Mouse (Mus musculus): ENCODE measurements around the gene Dact2. TPM values are rescaled to one million over a fixed set of nuclear protein-coding genes. Genes with fewer than 3 reads are reported as not detected.

Gene Dact2
- polyA plus RNA-seq, 1 experiment from 2014 or later: 7.8 TPM

GRCm38 (mm10) chr17:14184192-14184814 lies 19.8 kb downstream of the Dact2 start:
- Histone ChIP-seq H3K27me3 (replicated peaks; ENCODE audit: control insufficient read depth, insufficient read depth, low read length) (no peaks in the 10 kb centered on the region), H3K4me3 (ENCODE audit: low read depth, low read length) (no peak overlapping the region), H3K27ac (ENCODE audit: low read depth, low read length) (no peak overlapping the region), H3K4me1 (replicated peaks; ENCODE audit: control insufficient read depth, insufficient read depth, low read length) (no peaks in the 10 kb centered on the region), H3K36me3 (ENCODE audit: control insufficient read depth, insufficient read depth) (no peaks in the 10 kb centered on the region), H3K4me2 (replicated peaks; ENCODE audit: low read depth) (no peak overlapping the region), H3K9me3 (ENCODE audit: control insufficient read depth) (no peaks in the 10 kb centered on the region), H3K9ac (ENCODE audit: low read depth, low read length) (no peak overlapping the region)
- ATAC-seq: 0 out of 2 replicates have a peak, but pooled peaks have one; percentile 36
- TF ChIP-seq CTCF (IDR thresholded peaks at IDR 0.05; ENCODE audit: low read depth): no peak
- WGBS: 85% methylated on average over 4 of the region's 4 CpGs

GRCm38 (mm10) chr17:14183717-14184116 lies 20.4 kb downstream of the Dact2 start:
- Histone ChIP-seq H3K4me2 (replicated peaks; ENCODE audit: low read depth) (no peak overlapping the region), H3K9ac (ENCODE audit: low read depth, low read length) (no peak overlapping the region), H3K4me3 (ENCODE audit: low read depth, low read length) (no peak overlapping the region), H3K9me3 (ENCODE audit: control insufficient read depth) (no peaks in the 10 kb centered on the region), H3K27me3 (replicated peaks; ENCODE audit: control insufficient read depth, insufficient read depth, low read length) (no peaks in the 10 kb centered on the region), H3K4me1 (replicated peaks; ENCODE audit: control insufficient read depth, insufficient read depth, low read length) (0 out of 2 replicates have a peak, but pooled peaks cover 1% of the 10 kb centered on the region), H3K36me3 (ENCODE audit: control insufficient read depth, insufficient read depth) (no peaks in the 10 kb centered on the region), H3K27ac (ENCODE audit: low read depth, low read length) (no peak overlapping the region)
- ATAC-seq: no peak
- WGBS: 68% methylated on average over 4 of the region's 4 CpGs
- no peak for TF ChIP-seq CTCF (IDR thresholded peaks at IDR 0.05; ENCODE audit: low read depth)

GRCm38 (mm10) chr17:14182860-14183259 lies 21.2 kb downstream of the Dact2 start:
- H3K4me3 ChIP-seq (ENCODE audit: low read depth, low read length): no peak overlapping the region
- H3K9me3 ChIP-seq (ENCODE audit: control insufficient read depth): no peaks in the 10 kb centered on the region
- no peak for TF ChIP-seq CTCF (IDR thresholded peaks at IDR 0.05; ENCODE audit: low read depth)
- H3K9ac ChIP-seq (ENCODE audit: low read depth, low read length): no peak overlapping the region
- H3K27me3 ChIP-seq (replicated peaks; ENCODE audit: control insufficient read depth, insufficient read depth, low read length): no peaks in the 10 kb centered on the region
- ATAC-seq: no peak
- H3K36me3 ChIP-seq (ENCODE audit: control insufficient read depth, insufficient read depth): no peaks in the 10 kb centered on the region
- H3K4me2 ChIP-seq (replicated peaks; ENCODE audit: low read depth): no peak overlapping the region
- 0 out of 2 replicates have a peak, but pooled peaks cover 5% of the 10 kb centered on the region for H3K4me1 ChIP-seq (replicated peaks; ENCODE audit: control insufficient read depth, insufficient read depth, low read length)
- whole genome bisulfite sequencing: 70% methylated on average over 3 of the region's 3 CpGs
- H3K27ac ChIP-seq (ENCODE audit: low read depth, low read length): no peak overlapping the region

GRCm38 (mm10) chr17:14178911-14179310 lies 25.2 kb downstream of the Dact2 start:
- Histone ChIP-seq H3K4me1 (replicated peaks; ENCODE audit: control insufficient read depth, insufficient read depth, low read length) (0 out of 2 replicates have a peak, but pooled peaks cover 5% of the 10 kb centered on the region), H3K36me3 (ENCODE audit: control insufficient read depth, insufficient read depth) (no peaks in the 10 kb centered on the region), H3K27me3 (replicated peaks; ENCODE audit: control insufficient read depth, insufficient read depth, low read length) (no peaks in the 10 kb centered on the region), H3K9ac (ENCODE audit: low read depth, low read length) (no peak overlapping the region), H3K4me2 (replicated peaks; ENCODE audit: low read depth) (no peak overlapping the region), H3K4me3 (ENCODE audit: low read depth, low read length) (no peak overlapping the region), H3K9me3 (ENCODE audit: control insufficient read depth) (no peaks in the 10 kb centered on the region), H3K27ac (ENCODE audit: low read depth, low read length) (no peak overlapping the region)
- 27% methylated on average over 4 of the region's 4 CpGs for WGBS
- no peak for ATAC-seq
- no peak for TF ChIP-seq CTCF (IDR thresholded peaks at IDR 0.05; ENCODE audit: low read depth)

GRCm38 (mm10) chr17:14178475-14178874 lies 25.6 kb downstream of the Dact2 start:
- H3K27ac ChIP-seq (ENCODE audit: low read depth, low read length): no peak overlapping the region

GRCm38 (mm10) chr17:14178049-14178448 lies 26.1 kb downstream of the Dact2 start:
- Histone ChIP-seq H3K4me1 (replicated peaks; ENCODE audit: control insufficient read depth, insufficient read depth, low read length) (0 out of 2 replicates have a peak, but pooled peaks cover 9% of the 10 kb centered on the region), H3K4me2 (replicated peaks; ENCODE audit: low read depth) (no peak overlapping the region), H3K27ac (ENCODE audit: low read depth, low read length) (no peak overlapping the region), H3K27me3 (replicated peaks; ENCODE audit: control insufficient read depth, insufficient read depth, low read length) (no peaks in the 10 kb centered on the region), H3K4me3 (ENCODE audit: low read depth, low read length) (no peak overlapping the region), H3K36me3 (ENCODE audit: control insufficient read depth, insufficient read depth) (no peaks in the 10 kb centered on the region), H3K9me3 (ENCODE audit: control insufficient read depth) (no peaks in the 10 kb centered on the region), H3K9ac (ENCODE audit: low read depth, low read length) (no peak overlapping the region)
- no peak for TF ChIP-seq CTCF (IDR thresholded peaks at IDR 0.05; ENCODE audit: low read depth)
- no peak for ATAC-seq
- 31% methylated on average over 5 of the region's 5 CpGs for WGBS

More at GRCm38 (mm10) chr17:14178475-14178874, 25.6 kb downstream of the Dact2 start:
- no peak overlapping the region for H3K4me3 ChIP-seq (ENCODE audit: low read depth, low read length)
- H3K27me3 ChIP-seq (replicated peaks; ENCODE audit: control insufficient read depth, insufficient read depth, low read length): no peaks in the 10 kb centered on the region
- H3K4me2 ChIP-seq (replicated peaks; ENCODE audit: low read depth): no peak overlapping the region
- peak; percentile 62 for ATAC-seq
- WGBS: 23% methylated on average over 4 of the region's 4 CpGs
- no peak overlapping the region for H3K9ac ChIP-seq (ENCODE audit: low read depth, low read length)
- no peak for TF ChIP-seq CTCF (IDR thresholded peaks at IDR 0.05; ENCODE audit: low read depth)
- H3K9me3 ChIP-seq (ENCODE audit: control insufficient read depth): no peaks in the 10 kb centered on the region
- H3K4me1 ChIP-seq (replicated peaks; ENCODE audit: control insufficient read depth, insufficient read depth, low read length): 0 out of 2 replicates have a peak, but pooled peaks cover 7% of the 10 kb centered on the region
- no peaks in the 10 kb centered on the region for H3K36me3 ChIP-seq (ENCODE audit: control insufficient read depth, insufficient read depth)
